Mouse (Mus musculus) E14TG2a.4 (cell line): Measurements from ENCODE around the gene Fam124a.

Experiments
- CTCF ChIP-seq: conservative IDR thresholded peaks from 2 replicates; pipeline ENCODE4 v1.5.1; 2014; ENCODE audit warnings: low read length
- NANOG ChIP-seq: IDR thresholded peaks from 2 replicates; pipeline ENCODE4 v1.6.1; 2014; ENCODE audit warnings: borderline replicate concordance, low read length, mixed read lengths

GRCm38 (mm10) chr14:62553786-62554185 is 1.8 kb upstream of the Fam124a start:
- TF ChIP-seq CTCF (no peak), NANOG (no peak)
